In the genomic region with DNA sequence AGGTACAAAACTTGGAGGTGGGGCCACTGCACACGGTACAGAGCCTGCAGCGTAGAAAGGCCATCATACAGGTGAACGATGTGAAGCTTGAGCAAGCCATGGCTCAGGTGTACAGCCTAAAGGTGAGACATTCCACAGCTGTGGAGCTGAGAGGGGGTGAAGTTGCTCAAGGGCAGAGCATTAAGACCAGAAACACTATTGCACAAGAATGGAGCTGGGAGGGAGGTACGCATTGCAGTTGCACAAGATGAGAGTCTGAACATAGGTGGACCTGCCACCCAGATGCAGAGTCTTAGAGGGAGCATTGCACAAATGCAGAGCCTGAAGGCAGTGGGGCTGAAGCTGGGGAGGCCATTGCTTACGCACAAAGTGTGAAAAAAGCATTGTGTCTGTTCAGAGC, we compare ENCODE assay signal across 18 mouse cellular contexts.
DNase-seq lines count a peak whose midpoint lies in the region; ATAC-seq and TF ChIP-seq lines count a peak whose summit lies in the region.
"Had no signal": no experiment of that assay in that cellular context is flagged by ENCODE, and none has a peak within 500 bp of the region (broad histone marks: within the 10 kb centered on the region; RNA-seq: fewer than 3 reads in every experiment).

No protein-coding gene starts in this region.

- peak overlapping the region; percentile 59 for H3K27ac ChIP-seq in bone marrow, adult 2 months (ENCODE audit: control insufficient read depth, insufficient read depth, low read depth, low read length, poor library complexity)
- H3K27ac ChIP-seq in intestine, postnatal 0 days (ENCODE audit: low read depth, low read length) = no peak overlapping the region
- no peak overlapping the region for H3K27ac ChIP-seq in left cerebral cortex, adult 2 months
- H3K27ac ChIP-seq: hindbrain, embryonic 10.5 days; neural tube, embryonic 12.5 days had no signal

- H3K79me2 ChIP-seq in C2C12 (ENCODE audit: control insufficient read depth, insufficient read depth) = no peaks in the 10 kb centered on the region

- no peaks in the 10 kb centered on the region for H3K36me3 ChIP-seq in C2C12 (ENCODE audit: control insufficient read depth, insufficient read depth)
- no peaks in the 10 kb centered on the region for H3K36me3 ChIP-seq in intestine, postnatal 0 days (ENCODE audit: control insufficient read depth, insufficient read depth)
- H3K36me3 ChIP-seq in megakaryocyte, embryonic 14.5 days (replicated peaks; ENCODE audit: low read length) = peaks cover 12% of the 10 kb centered on the region
- H3K36me3 ChIP-seq: hindbrain, embryonic 10.5 days; neural tube, embryonic 12.5 days had no signal

- no peak for TF ChIP-seq CTCF in C2C12 (IDR thresholded peaks at IDR 0.05; ENCODE audit: control insufficient read depth, insufficient read depth, insufficient read length)
- no peak for TF ChIP-seq CTCF in bone marrow, adult 2 months (IDR thresholded peaks at IDR 0.05; ENCODE audit: control insufficient read depth, insufficient read depth, low read length)
- no peak for TF ChIP-seq CTCF in intestine, postnatal 0 days (IDR thresholded peaks at IDR 0.05; ENCODE audit: low read depth)
- TF ChIP-seq CTCF in left cerebral cortex, adult 2 months (IDR thresholded peaks at IDR 0.05) = no peak

- H3K27me3 ChIP-seq in C2C12 (ENCODE audit: control insufficient read depth, insufficient read depth, insufficient read length) = no peaks in the 10 kb centered on the region
- no peaks in the 10 kb centered on the region for H3K27me3 ChIP-seq in intestine, postnatal 0 days (replicated peaks; ENCODE audit: control insufficient read depth, insufficient read depth, low read length)
- no peaks in the 10 kb centered on the region for H3K27me3 ChIP-seq in megakaryocyte, embryonic 14.5 days (replicated peaks)
- H3K27me3 ChIP-seq: neural tube, embryonic 12.5 days had no signal

- H3K79me3 ChIP-seq in C2C12 (ENCODE audit: low read depth) = no peaks in the 10 kb centered on the region

- H3K4me1 ChIP-seq in bone marrow, adult 2 months (ENCODE audit: control insufficient read depth, insufficient read depth, low read length) = peaks cover 16% of the 10 kb centered on the region
- H3K4me1 ChIP-seq in intestine, postnatal 0 days (replicated peaks; ENCODE audit: control insufficient read depth, insufficient read depth, low read length) = peaks cover 12% of the 10 kb centered on the region; the same call in 1 of the 2 replicates
- peaks cover 62% of the 10 kb centered on the region for H3K4me1 ChIP-seq in megakaryocyte, embryonic 14.5 days
- H3K4me1 ChIP-seq: neural tube, embryonic 12.5 days had no signal

- no peak overlapping the region for H3K9ac ChIP-seq in intestine, postnatal 0 days (ENCODE audit: low read depth, low read length)
- H3K9ac ChIP-seq: forebrain, postnatal 0 days; neural tube, embryonic 12.5 days had no signal

- H3K4me3 ChIP-seq in C2C12 (ENCODE audit: insufficient read depth, poor library complexity, severe bottlenecking) = no peak overlapping the region
- H3K4me3 ChIP-seq in bone marrow, adult 2 months (replicated peaks; ENCODE audit: control insufficient read depth, low read depth, low read length) = no peak overlapping the region
- no peak overlapping the region for H3K4me3 ChIP-seq in intestine, postnatal 0 days (ENCODE audit: low read depth, low read length)
- H3K4me3 ChIP-seq in megakaryocyte, embryonic 14.5 days (replicated peaks) = peak overlapping the region; percentile 77
- no peak overlapping the region for H3K4me3 ChIP-seq in left cerebral cortex, adult 2 months
- H3K4me3 ChIP-seq: erythroblast, embryonic 14.5 days; hindbrain, embryonic 10.5 days; neural tube, embryonic 12.5 days had no signal

- no peaks in the 10 kb centered on the region for H3K9me3 ChIP-seq in intestine, postnatal 0 days (ENCODE audit: control insufficient read depth)
- H3K9me3 ChIP-seq in megakaryocyte, embryonic 14.5 days = no peaks in the 10 kb centered on the region
- H3K9me3 ChIP-seq: hindbrain, embryonic 10.5 days; neural tube, embryonic 12.5 days had no signal

- intact Hi-C loops in left cerebral cortex, adult 2 months (cut with DNase I) = no loop called here
- intact Hi-C loops in gastrocnemius, postnatal 14 days (cut with DNase I; ENCODE audit: low total_unique reads) = no loop called here

- no peak for DNase-seq in left cerebral cortex, adult 2 months (ENCODE audit: extremely low spot score in 1 of 2, low spot score in 2 of 2)
- DNase-seq in kidney, adult 8-10 months = no peak
- no peak for DNase-seq in gastrocnemius, postnatal 14 days
- DNase-seq: adrenal gland, postnatal 25 days; cerebellum, postnatal 10 days; forebrain, postnatal 0 days; gastrocnemius, postnatal 25 days; kidney, postnatal 10 days; layer of hippocampus, adult 9-11 months; right cerebral cortex, postnatal 25 days had no signal

- H3ac ChIP-seq in C2C12 (ENCODE audit: control insufficient read depth, insufficient read length, low read depth) = no peak overlapping the region

- no peak for TF ChIP-seq POLR2A in bone marrow, adult 2 months (IDR thresholded peaks at IDR 0.05; ENCODE audit: borderline replicate concordance, control insufficient read depth, low read depth, low read length)

- 43% methylated on average over 5 of the region's 5 CpGs for WGBS in bone marrow, adult 2 months
- WGBS in intestine, postnatal 0 days = 58% methylated on average over 5 of the region's 5 CpGs

- peak; percentile 60 for ATAC-seq in intestine, postnatal 0 days
- ATAC-seq: forebrain, postnatal 0 days; midbrain, embryonic 16.5 days had no signal

- H3K4me2 ChIP-seq in intestine, postnatal 0 days (replicated peaks; ENCODE audit: low read depth) = no peak overlapping the region
- H3K4me2 ChIP-seq: neural tube, embryonic 12.5 days had no signal

TF ChIP-seq in C2C12, 6 proteins besides CTCF, POLR2A, EP300 and RAD21:
- TF ChIP-seq MAX (IDR thresholded peaks at IDR 0.05) = no peak
- TF ChIP-seq MYOD1 (IDR thresholded peaks at IDR 0.05; ENCODE audit: control insufficient read depth, insufficient read length, low read depth) = no peak
- peak; percentile 29 for TF ChIP-seq CEBPB (IDR thresholded peaks at IDR 0.05; ENCODE audit: low read depth)
